Mouse (Mus musculus) megakaryocyte, embryonic 14.5 days (primary cell): Measurements from ENCODE around the gene Ttc33.

Experiments
- FLI1 ChIP-seq: IDR thresholded peaks from 2 replicates; pipeline ENCODE4 v1.6.1; 2012; ENCODE audit warnings: low read length, inconsistent platforms, mixed read lengths
- GATA1 ChIP-seq: IDR thresholded peaks from 3 replicates; pipeline ENCODE4 v1.6.1; 2012; ENCODE audit warnings: mixed read lengths, low read length, inconsistent platforms, borderline replicate concordance

DNA sequence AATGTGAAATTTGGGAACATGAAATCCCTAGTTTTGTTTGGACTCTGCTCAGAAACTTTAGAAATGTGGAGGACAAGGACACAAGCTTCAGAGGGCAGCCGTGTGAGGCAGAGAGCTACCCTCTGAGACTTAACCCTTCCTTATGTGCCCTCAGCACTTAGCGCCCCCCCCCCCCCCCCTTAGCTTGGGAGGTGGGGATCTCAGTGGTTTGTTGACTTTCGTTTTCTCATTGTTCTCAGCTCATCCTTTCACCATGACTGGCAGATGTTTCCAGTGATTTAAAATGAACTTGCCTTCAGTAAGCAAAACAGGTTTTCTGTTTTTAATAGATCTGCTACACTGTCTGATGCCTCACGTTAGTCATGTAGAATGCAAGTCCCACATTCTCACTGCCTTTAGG lies 1.8 kb downstream of the Ttc33 start:
- no peak for TF ChIP-seq GATA1
- TF ChIP-seq FLI1 = no peak
